Mouse (Mus musculus) kidney, postnatal 0 days (tissue): Measurements from ENCODE around the gene Fmo4. TPM values are rescaled to one million over a fixed set of nuclear protein-coding genes. Genes with fewer than 3 reads are reported as not detected.

Source experiments
- ATAC-seq: fragments of 200-750 bp; cut with Nextera tagmentation; replicated peaks from 2 replicates; pipeline ENCODE4 v1.8.0; 2017; ENCODE audit warnings: low read depth, moderate number of reproducible peaks, moderate TSS enrichment, moderate library complexity; ENCODE audit not compliant: low FRiP score
- DNase-seq: peaks from one replicate; pipeline ENCODE4 v3.0.0-alpha.2; 2016; ENCODE audit warnings: low spot score
- H3K27ac ChIP-seq: fragments of 300-500 bp; sonication (generic); 2 replicates; pipeline ENCODE4 v1.5.1; 2014; ENCODE audit warnings: mild to moderate bottlenecking
- H3K27me3 ChIP-seq: fragments of 300-500 bp; sonication (generic); 2 replicates; pipeline ENCODE4 v1.6.1; 2014; ENCODE audit warnings: low read length, mixed read lengths; ENCODE audit not compliant: insufficient read depth
- H3K36me3 ChIP-seq: fragments of 300-500 bp; sonication (generic); 2 replicates; pipeline ENCODE4 v1.6.1; 2014; ENCODE audit warnings: low read length, mixed read lengths; ENCODE audit not compliant: insufficient read depth
- H3K4me1 ChIP-seq: fragments of 300-500 bp; sonication (generic); replicated peaks from 2 replicates; pipeline ENCODE4 v1.6.1; 2014; ENCODE audit warnings: antibody characterized with exemption, low read length, mixed read lengths; ENCODE audit not compliant: insufficient read depth
- H3K4me2 ChIP-seq: fragments of 300-500 bp; sonication (generic); 2 replicates; pipeline ENCODE4 v1.6.1; 2014; ENCODE audit warnings: mild to moderate bottlenecking, low read length, moderate library complexity, mixed read lengths
- H3K4me3 ChIP-seq: fragments of 300-500 bp; sonication (generic); replicated peaks from 2 replicates; pipeline ENCODE4 v1.5.1; 2014; ENCODE audit warnings: low read depth, low read length
- H3K9ac ChIP-seq: fragments of 300-500 bp; sonication (generic); 2 replicates; pipeline ENCODE4 v1.6.1; 2014; ENCODE audit warnings: low read depth, low read length
- H3K9me3 ChIP-seq: fragments of 300-500 bp; sonication (generic); replicated peaks from 2 replicates; pipeline ENCODE4 v1.6.1; 2016; ENCODE audit warnings: low read length, inconsistent platforms, mixed read lengths
- CTCF ChIP-seq: IDR thresholded peaks from 2 replicates; pipeline ENCODE4 v1.5.1; 2016; ENCODE audit warnings: antibody characterized with exemption, low read depth, mild to moderate bottlenecking, moderate library complexity
- WGBS: fragments of 180-500 bp; shearing (Covaris S2); extraction: QIAGEN DNeasy Blood & Tissue Kit; methylation state at CpG from one replicate; pipeline ENCODE4 v1.1.7; 2014; 5-methylcytosine and 5-hydroxymethylcytosine counted together
- polyA plus RNA-seq: library from polyadenylated mRNA; unstranded; fragments of >200 nt; fragmentation: Nextera tagmentation; extraction: Ambion mirVana; gene quantifications from 2 replicates; pipeline ENCODE4 v1.2.1, GENCODE M21; 2015

Fmo4 gene
- 2.2 and 2.3 TPM in 2 replicates for polyA plus RNA-seq

DNA sequence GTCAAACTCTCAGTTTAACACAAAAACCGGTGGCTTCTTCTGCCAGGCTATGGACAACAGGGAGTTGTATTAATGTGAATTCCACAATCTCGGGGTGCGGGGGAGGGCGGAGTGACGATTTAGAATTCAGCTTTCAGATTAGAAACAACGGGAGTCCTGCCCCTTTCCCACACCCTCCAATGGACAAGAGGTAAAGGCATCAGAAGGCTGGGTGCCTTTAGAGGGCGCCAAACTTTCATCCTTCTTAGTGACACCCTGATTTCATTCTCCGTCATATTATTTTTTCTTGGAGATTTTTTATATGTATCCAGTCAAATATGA lies at the start of gene Fmo4:
Fmo4 (minus strand) TSS at position 137 of the 321 bp plus-strand sequence.
- H3K36me3 ChIP-seq: no peaks in the 10 kb centered on the region
- ATAC-seq (no peak), DNase-seq (peak; percentile 42)
- H3K9ac ChIP-seq: no peak within 1 kb of the TSS
- 53% methylated on average over 8 of the region's 8 CpGs for WGBS
- H3K4me1 ChIP-seq: no peaks in the 10 kb centered on the region
- H3K9me3 ChIP-seq: no peaks in the 10 kb centered on the region
- peak within 1 kb of the TSS; percentile 74 for H3K27ac ChIP-seq
- peak; percentile 63 for TF ChIP-seq CTCF
- H3K4me2 ChIP-seq: no peak within 1 kb of the TSS
- no peaks in the 10 kb centered on the region for H3K27me3 ChIP-seq
- no peak within 1 kb of the TSS for H3K4me3 ChIP-seq

- WGBS: 31% methylated on average over 1 of the region's 1 CpGs
- ATAC-seq: no peak
- Histone ChIP-seq H3K4me1 (0 out of 2 replicates have a peak, but pooled peaks cover 6% of the 10 kb centered on the region), H3K9me3 (no peaks in the 10 kb centered on the region), H3K36me3 (no peaks in the 10 kb centered on the region), H3K27ac (0 out of 2 replicates have a peak overlapping the region, but pooled peaks have one; percentile 1), H3K9ac (no peak overlapping the region), H3K4me2 (no peak overlapping the region), H3K4me3 (no peak overlapping the region), H3K27me3 (no peaks in the 10 kb centered on the region)
- DNase-seq: peak; percentile 57
- no peak for TF ChIP-seq CTCF
Observed at GRCm38 (mm10) chr1:162862328-162862727, 48.6 kb upstream of the Fmo4 start.

GRCm38 (mm10) chr1:162859996-162860605 lies 46.3 kb upstream of the Fmo4 start:
- DNase-seq: no peak
- 58% methylated on average over 9 of the region's 9 CpGs for WGBS

GRCm38 (mm10) chr1:162859545-162859976 lies 45.8 kb upstream of the Fmo4 start:
- Histone ChIP-seq H3K4me2 (peak overlapping the region; percentile 42), H3K36me3 (no peaks in the 10 kb centered on the region), H3K4me3 (peak overlapping the region; percentile 16; the same call in 1 of the 2 replicates), H3K9me3 (no peaks in the 10 kb centered on the region), H3K27me3 (no peaks in the 10 kb centered on the region), H3K4me1 (0 out of 2 replicates have a peak, but pooled peaks cover 6% of the 10 kb centered on the region), H3K27ac (peak overlapping the region; percentile 72), H3K9ac (peak overlapping the region; percentile 47; the same call in 1 of the 2 replicates)
- 43% methylated on average over 10 of the region's 10 CpGs for WGBS
- ATAC-seq (peak; percentile 36; the same call in 1 of the 2 replicates), DNase-seq (no peak)
- TF ChIP-seq CTCF: no peak

More at GRCm38 (mm10) chr1:162859996-162860605, 46.3 kb upstream of the Fmo4 start:
- Histone ChIP-seq H3K27me3 (no peaks in the 10 kb centered on the region), H3K4me2 (peak overlapping the region; percentile 42; the same call in 1 of the 2 replicates), H3K4me1 (0 out of 2 replicates have a peak, but pooled peaks cover 6% of the 10 kb centered on the region), H3K9me3 (no peaks in the 10 kb centered on the region), H3K27ac (no peak overlapping the region), H3K9ac (no peak overlapping the region), H3K4me3 (no peak overlapping the region), H3K36me3 (no peaks in the 10 kb centered on the region)
- no peak for TF ChIP-seq CTCF
- peak; percentile 53 for ATAC-seq

- DNase-seq (no peak), ATAC-seq (no peak)
- Histone ChIP-seq H3K4me1 (0 out of 2 replicates have a peak, but pooled peaks cover 6% of the 10 kb centered on the region), H3K27ac (peak overlapping the region; percentile 72), H3K4me2 (peak overlapping the region; percentile 42), H3K36me3 (no peaks in the 10 kb centered on the region), H3K9me3 (no peaks in the 10 kb centered on the region), H3K4me3 (peak overlapping the region; percentile 16; the same call in 1 of the 2 replicates), H3K27me3 (no peaks in the 10 kb centered on the region), H3K9ac (peak overlapping the region; percentile 47; the same call in 1 of the 2 replicates)
- 56% methylated on average over 12 of the region's 12 CpGs for WGBS
- TF ChIP-seq CTCF: no peak
Observed at GRCm38 (mm10) chr1:162858748-162859130, 45.0 kb upstream of the Fmo4 start.

- H3K4me2 ChIP-seq: peak overlapping the region; percentile 42; the same call in 1 of the 2 replicates
- 0 out of 2 replicates have a peak overlapping the region, but pooled peaks have one; percentile 47 for H3K9ac ChIP-seq
- H3K4me1 ChIP-seq: 0 out of 2 replicates have a peak, but pooled peaks cover 6% of the 10 kb centered on the region
- ATAC-seq (peak; percentile 38), DNase-seq (no peak)
- peak overlapping the region; percentile 72 for H3K27ac ChIP-seq
- no peaks in the 10 kb centered on the region for H3K9me3 ChIP-seq
- TF ChIP-seq CTCF: no peak
- no peaks in the 10 kb centered on the region for H3K36me3 ChIP-seq
- H3K27me3 ChIP-seq: no peaks in the 10 kb centered on the region
- no peak overlapping the region for H3K4me3 ChIP-seq
- WGBS: 55% methylated on average over 17 of the region's 18 CpGs
Observed at GRCm38 (mm10) chr1:162857766-162858747, 44.3 kb upstream of the Fmo4 start.
